Mouse (Mus musculus) cortical plate, adult 2 months (tissue): ENCODE data around the gene Anks1.

Experiments
- CTCF ChIP-seq: fragments of 200-500 bp; IDR thresholded peaks from 2 replicates; pipeline ENCODE4 v1.5.1; 2011; ENCODE audit warnings: mild to moderate bottlenecking, control low read depth, low read length; ENCODE audit not compliant: insufficient read depth; ENCODE audit errors: extremely low read depth
- POLR2A ChIP-seq: fragments of 200-500 bp; IDR thresholded peaks from 2 replicates; pipeline ENCODE4 v1.6.1; 2011; ENCODE audit warnings: mild to moderate bottlenecking, low read length, control low read depth; ENCODE audit not compliant: insufficient read depth; ENCODE audit errors: extremely low read depth

DNA sequence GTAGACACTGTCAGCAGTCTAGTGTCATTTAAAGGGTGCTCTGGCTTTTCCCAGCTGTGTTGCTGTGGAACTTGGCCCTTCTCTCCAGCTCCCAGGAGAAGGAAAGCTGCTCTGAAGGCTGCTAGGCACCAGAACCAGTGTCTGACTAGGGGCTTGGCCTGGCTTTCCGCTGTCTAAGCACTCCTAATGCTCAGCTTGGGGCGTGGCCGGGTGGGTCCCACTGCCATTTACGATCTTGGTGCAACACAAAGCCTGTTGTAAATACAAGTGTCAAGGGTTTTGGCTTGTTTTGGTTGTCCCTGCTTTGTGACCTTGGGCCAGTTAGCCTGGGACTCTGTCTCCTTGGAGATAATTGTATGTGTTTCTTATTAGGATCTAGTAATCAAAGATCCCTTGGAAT, 31.2 kb downstream of the Anks1 start:
- TF ChIP-seq CTCF (no peak), POLR2A (no peak)
